Mouse (Mus musculus): ENCODE measurements around the gene Tmem263.

Tmem263 gene

GRCm38 (mm10) chr10:85102247-85103084 lies at the start of gene Tmem263, which contains the start of gene Fhl4:
Tmem263 (plus strand) TSS chr10:85102627.
Fhl4 (minus strand) TSS chr10:85102495.
- in situ Hi-C loops (cut with MboI, MseI), result no loop called here

GRCm38 (mm10) chr10:85054876-85055275 lies 47.6 kb upstream of the Tmem263 start:
- in situ Hi-C loops (cut with MboI, MseI), result no loop called here

GRCm38 (mm10) chr10:85071605-85072152 lies 30.7 kb upstream of the Tmem263 start:
- in situ Hi-C loops (cut with MboI, MseI), result no loop called here

DNA sequence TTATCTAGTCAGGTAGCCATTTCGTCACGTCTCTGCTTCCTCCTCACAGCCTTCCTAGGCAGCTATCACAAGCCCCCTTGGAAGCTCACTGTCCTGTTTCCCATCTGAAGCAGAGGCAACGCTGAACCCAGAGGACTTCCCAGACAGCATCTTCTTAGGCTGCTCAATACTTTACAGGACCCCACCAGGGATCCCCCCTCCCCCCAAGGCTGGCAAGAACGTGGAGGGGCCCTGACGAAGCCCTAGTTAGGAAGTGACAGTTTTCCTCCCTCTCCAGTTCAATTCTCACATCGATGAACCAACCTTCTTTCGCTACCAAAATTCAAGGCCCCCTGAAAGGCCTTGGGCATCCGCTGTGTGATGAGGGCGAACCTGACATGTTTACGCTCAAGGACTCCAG lies 586 bp upstream of the Tmem263 start:
- in situ Hi-C loops (cut with MboI, MseI), result no loop called here

GRCm38 (mm10) chr10:85103085-85103885 lies 858 bp downstream of the Tmem263 start:
- in situ Hi-C loops (cut with MboI, MseI), result no loop called here

DNA sequence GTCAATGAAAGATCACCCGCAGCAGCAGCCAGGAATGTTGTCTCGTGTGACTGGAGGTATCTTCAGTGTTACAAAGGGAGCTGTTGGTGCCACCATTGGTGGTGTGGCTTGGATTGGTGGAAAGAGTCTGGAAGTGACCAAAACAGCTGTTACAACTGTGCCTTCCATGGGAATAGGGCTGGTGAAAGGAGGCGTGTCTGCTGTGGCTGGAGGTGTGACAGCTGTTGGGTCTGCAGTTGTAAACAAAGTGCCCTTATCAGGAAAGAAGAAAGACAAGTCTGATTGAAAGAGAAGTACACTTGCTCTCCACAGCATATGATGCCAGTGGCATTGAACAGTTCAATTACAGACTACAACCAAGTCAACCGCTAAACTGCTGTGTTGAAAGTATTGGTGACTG lies 12.0 kb downstream of the Tmem263 start:
- in situ Hi-C loops (cut with MboI, MseI), result no loop called here

- in situ Hi-C loops (cut with MboI, MseI), result no loop called here
These were observed 22.8 kb downstream of the Tmem263 start for GRCm38 (mm10) chr10:85125184-85125583.

- in situ Hi-C loops (cut with MboI, MseI), result no loop called here
These were observed 25.2 kb downstream of the Tmem263 start, which contains the start of gene Mterf2 for GRCm38 (mm10) chr10:85127395-85128287. Mterf2 (minus strand) TSS chr10:85128027.

DNA sequence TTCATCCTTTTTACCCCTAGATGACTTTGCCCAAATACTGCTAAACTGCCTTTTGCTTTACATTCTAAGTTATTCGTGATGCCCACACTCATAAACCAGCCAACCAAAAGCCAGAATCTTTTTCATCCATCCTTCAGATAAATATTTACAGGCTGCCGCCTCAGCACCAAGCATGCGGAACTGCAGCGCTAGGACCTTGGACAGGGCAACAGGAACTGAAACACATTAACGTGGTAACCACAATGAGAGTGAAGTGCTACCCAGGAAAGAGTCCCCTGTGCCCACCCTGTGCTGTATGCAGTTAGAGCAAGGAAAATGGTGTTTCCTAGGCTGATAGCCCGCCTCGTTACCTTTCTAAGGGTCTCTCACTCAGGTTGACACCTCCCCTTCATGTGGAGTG lies 26.0 kb downstream of the Tmem263 start:
- in situ Hi-C loops (cut with MboI, MseI), result no loop called here

- in situ Hi-C loops (cut with MboI, MseI), result no loop called here
These were observed 34.1 kb downstream of the Tmem263 start for GRCm38 (mm10) chr10:85136573-85136972.

- in situ Hi-C loops (cut with MboI, MseI), result no loop called here
These were observed 39.0 kb downstream of the Tmem263 start for GRCm38 (mm10) chr10:85141465-85141864.

GRCm38 (mm10) chr10:85146282-85146681 lies 43.9 kb downstream of the Tmem263 start:
- in situ Hi-C loops (cut with MboI, MseI), result no loop called here

- in situ Hi-C loops (cut with MboI, MseI), result no loop called here
These were observed 46.8 kb downstream of the Tmem263 start for GRCm38 (mm10) chr10:85149226-85149625.

- in situ Hi-C loops (cut with MboI, MseI), result no loop called here
These were observed 51.8 kb downstream of the Tmem263 start for GRCm38 (mm10) chr10:85154195-85154594.

GRCm38 (mm10) chr10:85157451-85157850 lies 55.0 kb downstream of the Tmem263 start:
- in situ Hi-C loops (cut with MboI, MseI), result no loop called here

- in situ Hi-C loops (cut with MboI, MseI), result no loop called here
These were observed 57.7 kb downstream of the Tmem263 start for GRCm38 (mm10) chr10:85159989-85160619.

DNA sequence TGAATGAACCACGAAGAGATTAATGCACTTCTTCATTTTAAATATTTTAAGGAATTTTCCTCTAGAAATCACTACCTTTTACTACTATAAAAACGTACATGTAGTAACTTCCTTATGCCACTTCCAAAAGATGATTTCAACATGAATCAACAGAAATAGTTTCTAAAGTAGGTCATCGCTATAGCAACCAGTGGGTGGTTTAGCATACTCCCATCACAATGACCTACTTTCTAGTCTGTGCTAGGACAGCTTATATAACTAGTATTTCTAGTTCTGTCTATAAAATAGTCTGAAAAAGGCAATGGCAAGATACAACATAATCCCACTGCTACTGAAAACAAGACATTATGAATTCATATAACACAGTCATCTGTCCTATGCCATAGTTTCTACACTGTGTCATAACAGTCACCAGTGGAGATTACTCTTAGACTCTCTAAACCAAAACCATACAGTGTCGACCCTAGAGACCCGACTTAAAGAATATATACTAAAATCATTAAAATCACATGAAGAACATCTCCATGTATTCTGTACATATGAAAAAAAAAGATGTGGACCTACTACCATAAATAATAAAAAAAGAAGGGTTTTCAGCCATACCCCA lies 59.4 kb downstream of the Tmem263 start:
- in situ Hi-C loops (cut with MboI, MseI), result no loop called here

DNA sequence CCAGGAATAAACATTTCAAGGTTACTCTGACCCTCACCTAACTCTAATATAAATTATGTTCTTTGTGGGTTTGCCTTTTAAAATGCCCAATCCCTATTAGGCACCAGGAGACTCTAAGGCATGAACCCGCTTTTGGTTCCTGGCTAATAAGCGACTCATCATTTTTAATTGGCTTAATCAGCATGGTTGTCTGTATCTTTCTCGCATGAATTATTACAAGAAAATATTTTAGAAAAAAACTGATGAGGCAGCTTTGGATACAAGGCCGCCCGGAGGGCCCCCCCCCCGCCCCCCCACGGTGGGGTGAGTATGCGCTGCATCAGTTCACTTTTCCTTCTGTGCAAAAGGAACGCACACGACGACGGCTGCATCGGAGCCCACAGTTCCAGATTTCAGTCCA lies 62.4 kb downstream of the Tmem263 start:
- in situ Hi-C loops (cut with MboI, MseI), result no loop called here

GRCm38 (mm10) chr10:85165306-85165705 lies 62.9 kb downstream of the Tmem263 start:
- in situ Hi-C loops (cut with MboI, MseI), result no loop called here

Measured in T-helper 2 cell (primary cell).